Mouse (Mus musculus) limb, embryonic 13.5 days (tissue): ENCODE data around the gene Stambpl1. TPM values are rescaled to one million over a fixed set of nuclear protein-coding genes. Genes with fewer than 3 reads are reported as not detected.
A peak's percentile ranks its signal among the peaks of the same experiment; 100 is the strongest.

Experiments
- ATAC-seq: fragments of 200-750 bp; cut with Nextera tagmentation; 2 replicates; pipeline ENCODE4 v1.8.0; 2017; ENCODE audit warnings: low read depth, moderate number of reproducible peaks, moderate TSS enrichment; ENCODE audit not compliant: low FRiP score
- H3K27ac ChIP-seq: fragments of 300-500 bp; sonication (generic); 2 replicates; pipeline ENCODE4 v1.5.1; 2015; ENCODE audit warnings: inconsistent platforms, mild to moderate bottlenecking, moderate library complexity
- H3K27me3 ChIP-seq: fragments of 300-500 bp; sonication (generic); 2 replicates; pipeline ENCODE4 v1.6.1; 2015; ENCODE audit warnings: mild to moderate bottlenecking, inconsistent platforms
- H3K36me3 ChIP-seq: fragments of 300-500 bp; sonication (generic); 2 replicates; pipeline ENCODE4 v1.6.1; 2015; ENCODE audit warnings: inconsistent platforms, mild to moderate bottlenecking, moderate library complexity
- H3K4me1 ChIP-seq: fragments of 300-500 bp; sonication (generic); 2 replicates; pipeline ENCODE4 v1.6.1; 2015; ENCODE audit warnings: inconsistent platforms
- H3K4me2 ChIP-seq: fragments of 300-500 bp; sonication (generic); replicated peaks from 2 replicates; pipeline ENCODE4 v1.6.1; 2015; ENCODE audit warnings: inconsistent platforms, mild to moderate bottlenecking, moderate library complexity
- H3K4me3 ChIP-seq: fragments of 300-500 bp; sonication (generic); 2 replicates; pipeline ENCODE4 v1.5.1; 2015; ENCODE audit warnings: moderate library complexity, mild to moderate bottlenecking, inconsistent platforms
- H3K9ac ChIP-seq: fragments of 300-500 bp; sonication (generic); 2 replicates; pipeline ENCODE4 v1.6.1; 2015; ENCODE audit warnings: mild to moderate bottlenecking, inconsistent platforms
- H3K9me3 ChIP-seq: fragments of 300-500 bp; sonication (generic); 2 replicates; pipeline ENCODE4 v1.6.1; 2016; ENCODE audit warnings: inconsistent platforms
- WGBS: fragments of 180-500 bp; shearing (Covaris S2); methylation state at CpG from one replicate; pipeline ENCODE4 v1.1.7; 2015; 5-methylcytosine and 5-hydroxymethylcytosine counted together
- polyA plus RNA-seq: library from polyadenylated mRNA; unstranded; fragments of >200 nt; fragmentation: Nextera tagmentation; extraction: Ambion mirVana; gene quantifications from 2 replicates; pipeline ENCODE4 v1.2.1, GENCODE M21; 2015

The Stambpl1 gene
- polyA plus RNA-seq, 1 experiment from 2014 or later: 18.6 TPM

- no peak for ATAC-seq
- 74% methylated on average over 3 of the region's 3 CpGs for WGBS
These were observed 28.8 kb downstream of the Stambpl1 start for GRCm38 (mm10) chr19:34220732-34221380.

GRCm38 (mm10) chr19:34222805-34223204 lies 30.8 kb downstream of the Stambpl1 start:
- H3K27me3 ChIP-seq: no peaks in the 10 kb centered on the region
- H3K27ac ChIP-seq: no peak overlapping the region
- WGBS: 92% methylated on average over 3 of the region's 3 CpGs
- H3K4me2 ChIP-seq: no peak overlapping the region
- no peaks in the 10 kb centered on the region for H3K9me3 ChIP-seq
- ATAC-seq: no peak
- H3K36me3 ChIP-seq: peaks cover 12% of the 10 kb centered on the region
- H3K4me1 ChIP-seq: peaks cover 5% of the 10 kb centered on the region; the same call in 1 of the 2 replicates
- H3K4me3 ChIP-seq: no peak overlapping the region
- no peak overlapping the region for H3K9ac ChIP-seq

More at GRCm38 (mm10) chr19:34220732-34221380, 28.8 kb downstream of the Stambpl1 start:
- peaks cover 10% of the 10 kb centered on the region for H3K4me1 ChIP-seq
- no peak overlapping the region for H3K9ac ChIP-seq
- no peak overlapping the region for H3K27ac ChIP-seq
- H3K27me3 ChIP-seq: no peaks in the 10 kb centered on the region
- H3K9me3 ChIP-seq: no peaks in the 10 kb centered on the region
- H3K4me3 ChIP-seq: no peak overlapping the region
- H3K4me2 ChIP-seq: no peak overlapping the region
- peaks cover 12% of the 10 kb centered on the region for H3K36me3 ChIP-seq

- ATAC-seq: no peak
- Histone ChIP-seq H3K27me3 (no peaks in the 10 kb centered on the region), H3K9me3 (no peaks in the 10 kb centered on the region), H3K4me3 (no peak overlapping the region), H3K36me3 (peaks cover 6% of the 10 kb centered on the region), H3K27ac (no peak overlapping the region), H3K4me2 (no peak overlapping the region), H3K9ac (no peak overlapping the region), H3K4me1 (peaks cover 20% of the 10 kb centered on the region)
- WGBS: 43% methylated on average over 7 of the region's 7 CpGs
These were observed 39.6 kb downstream of the Stambpl1 start for GRCm38 (mm10) chr19:34231596-34231995.

GRCm38 (mm10) chr19:34232326-34232725 lies 40.3 kb downstream of the Stambpl1 start:
- Histone ChIP-seq H3K9me3 (no peaks in the 10 kb centered on the region), H3K27me3 (no peaks in the 10 kb centered on the region), H3K36me3 (peaks cover 13% of the 10 kb centered on the region), H3K27ac (no peak overlapping the region), H3K4me2 (no peak overlapping the region), H3K4me1 (peaks cover 20% of the 10 kb centered on the region), H3K4me3 (no peak overlapping the region), H3K9ac (no peak overlapping the region)
- 49% methylated on average over 5 of the region's 5 CpGs for WGBS
- ATAC-seq: no peak

GRCm38 (mm10) chr19:34233944-34234343 lies 41.9 kb downstream of the Stambpl1 start:
- 51% methylated on average over 14 of the region's 14 CpGs for WGBS
- peaks cover 20% of the 10 kb centered on the region for H3K4me1 ChIP-seq
- H3K27me3 ChIP-seq: no peaks in the 10 kb centered on the region
- no peak overlapping the region for H3K4me2 ChIP-seq
- H3K9me3 ChIP-seq: no peaks in the 10 kb centered on the region
- no peak overlapping the region for H3K4me3 ChIP-seq
- H3K9ac ChIP-seq: no peak overlapping the region
- no peak overlapping the region for H3K27ac ChIP-seq
- peaks cover 22% of the 10 kb centered on the region for H3K36me3 ChIP-seq
- ATAC-seq: no peak

- 97% methylated on average over 3 of the region's 3 CpGs for WGBS
- Histone ChIP-seq H3K27ac (no peak overlapping the region), H3K27me3 (no peaks in the 10 kb centered on the region), H3K9ac (no peak overlapping the region), H3K4me3 (no peak overlapping the region), H3K4me1 (peaks cover 20% of the 10 kb centered on the region), H3K9me3 (no peaks in the 10 kb centered on the region), H3K4me2 (no peak overlapping the region), H3K36me3 (peaks cover 24% of the 10 kb centered on the region)
- ATAC-seq: no peak
These were observed 44.0 kb downstream of the Stambpl1 start for GRCm38 (mm10) chr19:34236049-34236448.

GRCm38 (mm10) chr19:34237746-34238145 lies 45.7 kb downstream of the Stambpl1 start:
- Histone ChIP-seq H3K36me3 (peaks cover 30% of the 10 kb centered on the region), H3K4me2 (no peak overlapping the region), H3K9me3 (no peaks in the 10 kb centered on the region), H3K27me3 (no peaks in the 10 kb centered on the region), H3K27ac (no peak overlapping the region), H3K9ac (no peak overlapping the region), H3K4me1 (peaks cover 9% of the 10 kb centered on the region), H3K4me3 (no peak overlapping the region)
- WGBS: 98% methylated on average over 2 of the region's 2 CpGs
- no peak for ATAC-seq

GRCm38 (mm10) chr19:34240273-34241039 lies 48.4 kb downstream of the Stambpl1 start:
- Histone ChIP-seq H3K4me3 (no peak overlapping the region), H3K4me2 (no peak overlapping the region), H3K4me1 (no peaks in the 10 kb centered on the region), H3K36me3 (peaks cover 24% of the 10 kb centered on the region), H3K9me3 (no peaks in the 10 kb centered on the region), H3K9ac (no peak overlapping the region), H3K27ac (no peak overlapping the region), H3K27me3 (no peaks in the 10 kb centered on the region)
- 83% methylated on average over 5 of the region's 5 CpGs for WGBS
- no peak for ATAC-seq

GRCm38 (mm10) chr19:34241247-34241915 lies 49.4 kb downstream of the Stambpl1 start:
- WGBS: 71% methylated on average over 15 of the region's 15 CpGs
- Histone ChIP-seq H3K4me1 (no peaks in the 10 kb centered on the region), H3K9ac (no peak overlapping the region), H3K27ac (no peak overlapping the region), H3K9me3 (no peaks in the 10 kb centered on the region), H3K4me3 (no peak overlapping the region), H3K36me3 (peaks cover 24% of the 10 kb centered on the region), H3K27me3 (no peaks in the 10 kb centered on the region), H3K4me2 (no peak overlapping the region)
- no peak for ATAC-seq

GRCm38 (mm10) chr19:34242925-34243324 lies 50.9 kb downstream of the Stambpl1 start:
- H3K9me3 ChIP-seq: no peaks in the 10 kb centered on the region
- H3K4me1 ChIP-seq: no peaks in the 10 kb centered on the region
- H3K9ac ChIP-seq: no peak overlapping the region
- no peak overlapping the region for H3K4me2 ChIP-seq
- no peak overlapping the region for H3K4me3 ChIP-seq
- H3K27ac ChIP-seq: no peak overlapping the region
- no peak for ATAC-seq
- H3K27me3 ChIP-seq: no peaks in the 10 kb centered on the region
- peaks cover 14% of the 10 kb centered on the region for H3K36me3 ChIP-seq

- H3K9me3 ChIP-seq: no peaks in the 10 kb centered on the region
- no peaks in the 10 kb centered on the region for H3K27me3 ChIP-seq
- H3K4me2 ChIP-seq: no peak overlapping the region
- H3K4me1 ChIP-seq: no peaks in the 10 kb centered on the region
- H3K9ac ChIP-seq: no peak overlapping the region
- peaks cover 8% of the 10 kb centered on the region; the same call in 1 of the 2 replicates for H3K36me3 ChIP-seq
- no peak overlapping the region for H3K4me3 ChIP-seq
- 17% methylated on average over 6 of the region's 6 CpGs for WGBS
- peak; percentile 33; the same call in 1 of the 2 replicates for ATAC-seq
- H3K27ac ChIP-seq: no peak overlapping the region
These were observed 52.0 kb downstream of the Stambpl1 start for GRCm38 (mm10) chr19:34244056-34244455.

GRCm38 (mm10) chr19:34248558-34248957 lies 56.5 kb downstream of the Stambpl1 start:
- Histone ChIP-seq H3K27me3 (no peaks in the 10 kb centered on the region), H3K4me1 (no peaks in the 10 kb centered on the region), H3K36me3 (no peaks in the 10 kb centered on the region), H3K4me3 (no peak overlapping the region), H3K9me3 (no peaks in the 10 kb centered on the region), H3K9ac (no peak overlapping the region), H3K27ac (no peak overlapping the region), H3K4me2 (no peak overlapping the region)
- 81% methylated on average over 5 of the region's 5 CpGs for WGBS
- ATAC-seq: no peak
